In genomic region chr5:123134875-123135382, GRCm38 (mm10) we compare ENCODE assay signal across 1 mouse cellular context.
TF ChIP-seq lines count a peak whose summit lies in the region.

No protein-coding gene starts in this region.

TF ChIP-seq in MEL, 35 proteins besides CTCF, POLR2A, EP300 and RAD21 (continued from another document):
- TF ChIP-seq JUND (IDR thresholded peaks at IDR 0.05; ENCODE audit: low read depth, low read length), result no peak
- no peak for TF ChIP-seq MAX (IDR thresholded peaks at IDR 0.05; ENCODE audit: low read length)
- TF ChIP-seq ZNF384 (IDR thresholded peaks at IDR 0.05; ENCODE audit: low read depth, low read length), result no peak
- no peak for TF ChIP-seq TBP (IDR thresholded peaks at IDR 0.05; ENCODE audit: low read depth, low read length)
- 0 out of 2 replicates have a peak, but pooled peaks have one; percentile 31 for TF ChIP-seq ZMIZ1 (IDR thresholded peaks at IDR 0.05; ENCODE audit: low read depth, low read length)
- 0 out of 2 replicates have a peak, but pooled peaks have one; percentile 21 for TF ChIP-seq MXI1 (IDR thresholded peaks at IDR 0.05; ENCODE audit: low read depth, low read length)
- TF ChIP-seq MEF2A (IDR thresholded peaks at IDR 0.05; ENCODE audit: extremely low read depth, insufficient replicate concordance, low read depth, low read length, poor library complexity, severe bottlenecking), result no peak
- TF ChIP-seq ETS1 (IDR thresholded peaks at IDR 0.05; ENCODE audit: low read depth, low read length), result no peak
- no peak for TF ChIP-seq HCFC1 (IDR thresholded peaks at IDR 0.05; ENCODE audit: low read depth, low read length)
- TF ChIP-seq MYC (IDR thresholded peaks at IDR 0.05; ENCODE audit: low read depth, low read length), result no peak
- TF ChIP-seq BHLHE40 (IDR thresholded peaks at IDR 0.05; ENCODE audit: borderline replicate concordance, low read depth, low read length), result no peak
- TF ChIP-seq GABPA (IDR thresholded peaks at IDR 0.05; ENCODE audit: low read depth, low read length), result no peak
- TF ChIP-seq E2F4 (IDR thresholded peaks at IDR 0.05; ENCODE audit: borderline replicate concordance, low read depth, low read length), result no peak
- 0 out of 2 replicates have a peak, but pooled peaks have one; percentile 14 for TF ChIP-seq TCF12 (IDR thresholded peaks at IDR 0.05; ENCODE audit: low read depth, low read length)
- TF ChIP-seq USF2 (IDR thresholded peaks at IDR 0.05; ENCODE audit: borderline replicate concordance in 1 of 2, insufficient read depth in 1 of 2, low read depth in 1 of 2, low read length in 2 of 2), result no peak
- no peak for TF ChIP-seq TAL1 (IDR thresholded peaks at IDR 0.05; ENCODE audit: low read length)
- peak; percentile 69 for TF ChIP-seq GATA1 (IDR thresholded peaks at IDR 0.05; ENCODE audit: low read depth, low read length)
- no peak for TF ChIP-seq CHD2 (IDR thresholded peaks at IDR 0.05; ENCODE audit: low read length)
